Mouse (Mus musculus) left cerebral cortex, postnatal 14 days (tissue): ENCODE data around the gene Bcl7a. TPM values are rescaled to one million over a fixed set of nuclear protein-coding genes. Genes with fewer than 3 reads are reported as not detected.

Source experiments
- DNase-seq, 2 experiments: peaks; one replicate each; pipeline ENCODE4 v3.0.0; 2021 to 2022; ENCODE audit warnings: low spot score in 2 of 2, mixed read lengths in 1 of 2
- intact Hi-C: fragments of 180-260 bp; cut with DNase I; formaldehyde crosslinking; loops from one replicate; pipeline ENCODE4 v1.15.1; 2025
- total RNA-seq, 2 experiments: library from RNA; stranded (reverse); gene quantifications; 2 replicates each; pipeline ENCODE4 v1.2.3; 2021

Bcl7a gene
- total RNA-seq, 2 experiments from 2014 or later, result 76.2 to 79.1 TPM

- intact Hi-C loops, result no loop called here
- DNase-seq, result no peak
These were observed 26.4 kb downstream of the Bcl7a start for GRCm38 (mm10) chr5:123370049-123370448.

GRCm38 (mm10) chr5:123375262-123375661, 31.6 kb downstream of the Bcl7a start:
- intact Hi-C loops, result loop anchor here (5.0 kb wide), 1 partner anchor 127 kb away; no protein-coding TSS in a partner anchor
- no peak for DNase-seq

- DNase-seq, result no peak
- intact Hi-C loops, result loop anchor here (5.0 kb wide), 1 partner anchor 126 kb away; no protein-coding TSS in a partner anchor
These were observed 32.3 kb downstream of the Bcl7a start for GRCm38 (mm10) chr5:123375793-123376452.

- DNase-seq, result peak; percentile 68 to 80
- intact Hi-C loops, result loop anchor here (5.0 kb wide), 1 partner anchor 126 kb away; no protein-coding TSS in a partner anchor
These were observed 32.9 kb downstream of the Bcl7a start for GRCm38 (mm10) chr5:123376569-123376968.

GRCm38 (mm10) chr5:123377120-123377955, 33.7 kb downstream of the Bcl7a start:
- peak; percentile 79 to 80 for DNase-seq
- intact Hi-C loops, result loop anchor here (1.0 to 5.0 kb wide), 2 partner anchors 60 to 125 kb away; no protein-coding TSS in a partner anchor

GRCm38 (mm10) chr5:123378712-123379111, 35.1 kb downstream of the Bcl7a start:
- intact Hi-C loops, result loop anchor here (5.0 kb wide), 1 partner anchor 124 kb away; no protein-coding TSS in a partner anchor

GRCm38 (mm10) chr5:123379504-123379931, 35.9 kb downstream of the Bcl7a start:
- intact Hi-C loops, result loop anchor here (5.0 kb wide), 1 partner anchor 123 kb away; no protein-coding TSS in a partner anchor
- DNase-seq, result no peak

More at GRCm38 (mm10) chr5:123378712-123379111, 35.1 kb downstream of the Bcl7a start:
- no peak for DNase-seq

- no peak for DNase-seq
These were observed 38.3 kb downstream of the Bcl7a start for GRCm38 (mm10) chr5:123381968-123382367.

GRCm38 (mm10) chr5:123382686-123383085, 39.1 kb downstream of the Bcl7a start:
- intact Hi-C loops, result no loop called here
- no peak for DNase-seq

More at GRCm38 (mm10) chr5:123381968-123382367, 38.3 kb downstream of the Bcl7a start:
- intact Hi-C loops, result no loop called here

GRCm38 (mm10) chr5:123388452-123388851, 44.8 kb downstream of the Bcl7a start:
- intact Hi-C loops, result no loop called here
- DNase-seq, result no peak

GRCm38 (mm10) chr5:123390536-123391441, 47.2 kb downstream of the Bcl7a start:
- intact Hi-C loops, result loop anchor here (5.0 kb wide), 1 partner anchor 42 kb away; no protein-coding TSS in a partner anchor
- DNase-seq, result no peak

- peak; percentile 75 to 78 for DNase-seq
- intact Hi-C loops, result loop anchor here (5.0 kb wide), 1 partner anchor 41 kb away; no protein-coding TSS in a partner anchor
These were observed 47.8 kb downstream of the Bcl7a start for GRCm38 (mm10) chr5:123391442-123391809.

- intact Hi-C loops, result loop anchor here (5.0 kb wide), 1 partner anchor 38 kb away; no protein-coding TSS in a partner anchor
- DNase-seq, result no peak
These were observed 50.2 kb downstream of the Bcl7a start for GRCm38 (mm10) chr5:123393786-123394302.

- peak; percentile 91 to 92 for DNase-seq
- intact Hi-C loops, result loop anchor here (5.0 kb wide), 1 partner anchor 38 kb away; no protein-coding TSS in a partner anchor
These were observed 50.8 kb downstream of the Bcl7a start, which contains the start of gene Mlxip for GRCm38 (mm10) chr5:123394303-123394956. Gene Mlxip (plus strand): TSS chr5:123394798.

GRCm38 (mm10) chr5:123394957-123395881, 51.6 kb downstream of the Bcl7a start:
- DNase-seq, result no peak
- intact Hi-C loops, result loop anchor here (5.0 kb wide), 1 partner anchor 37 kb away; no protein-coding TSS in a partner anchor

- intact Hi-C loops, result no loop called here
- DNase-seq, result no peak
These were observed 53.3 kb downstream of the Bcl7a start for GRCm38 (mm10) chr5:123396901-123397464.

GRCm38 (mm10) chr5:123397786-123398185, 54.2 kb downstream of the Bcl7a start:
- intact Hi-C loops, result no loop called here
- no peak for DNase-seq
